Mouse (Mus musculus): Measurements from ENCODE around the gene Gab3.

DNA sequence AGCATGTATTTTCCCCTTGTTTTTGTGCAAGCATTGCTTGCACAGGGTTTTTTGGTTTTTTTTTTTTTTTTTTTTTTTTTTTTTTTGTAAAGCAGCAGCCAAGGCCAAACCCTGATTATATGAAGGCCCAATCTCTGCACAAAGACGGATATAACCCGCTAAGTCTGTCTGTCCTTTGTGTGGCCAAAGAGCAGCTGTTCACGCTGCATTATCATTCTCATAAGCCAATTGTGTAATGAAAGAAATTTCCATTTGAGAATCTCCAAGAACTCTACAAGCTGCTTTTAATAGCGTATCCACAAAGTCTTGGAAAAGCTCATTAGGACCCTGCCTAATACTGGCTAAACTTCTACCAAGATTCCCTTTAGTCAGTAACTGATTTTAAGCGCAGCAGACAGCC lies 101.5 kb downstream of the Gab3 start:
- TF ChIP-seq CTCF (conservative IDR thresholded peaks at IDR 0.05; ENCODE audit: low read length): no peak
- no peak for TF ChIP-seq POU5F1 (IDR thresholded peaks at IDR 0.05; ENCODE audit: borderline replicate concordance, low read length)

Measured in E14TG2a.4 (cell line).